Mouse (Mus musculus) E14TG2a.4 (cell line): ENCODE measurements at regions not wholly inside any gene's neighbourhood (a gene's known extent, or its start where the extent isn't known, plus 50 kb on each side); places are given as distances from the start of the nearest gene placed in this dataset.

Source experiments
- CTCF ChIP-seq: conservative IDR thresholded peaks from 2 replicates; pipeline ENCODE4 v1.5.1; 2014; ENCODE audit warnings: low read length
- POU5F1 ChIP-seq: IDR thresholded peaks from 2 replicates; pipeline ENCODE4 v1.6.1; 2014; ENCODE audit warnings: low read length, borderline replicate concordance

- TF ChIP-seq CTCF (no peak), POU5F1 (no peak)
These were observed 294.3 kb upstream of the Auts2 start for GRCm38 (mm10) chr5:132837420-132837819.
